Mouse (Mus musculus) CH12.LX (cell line): ENCODE measurements around the gene Fbxw11. TPM values are rescaled to one million over a fixed set of nuclear protein-coding genes. Genes with fewer than 3 reads are reported as not detected.

Experiments used
- DNase-seq: peaks from one replicate; pipeline ENCODE4 v3.0.0-alpha.2; 2013; ENCODE audit errors: extremely low read depth
- H3K27ac ChIP-seq: 2 replicates; pipeline ENCODE4 v1.5.1; 2012; ENCODE audit warnings: low read depth, mild to moderate bottlenecking, control low read depth, moderate library complexity; ENCODE audit not compliant: insufficient read depth
- H3K27me3 ChIP-seq: replicated peaks from 2 replicates; pipeline ENCODE3; 2012; ENCODE audit warnings: inconsistent platforms
- H3K36me3 ChIP-seq, 2 experiments: replicated peaks in 1 of 2; 2 replicates each; pipeline versions ENCODE3 to v1.6.1; 2012; ENCODE audit warnings: inconsistent platforms in 1 of 2, low read length in 1 of 2, mild to moderate bottlenecking in 1 of 2, mixed read lengths in 1 of 2, moderate library complexity in 1 of 2; ENCODE audit not compliant: control insufficient read depth in 1 of 2, insufficient read depth in 1 of 2
- H3K4me1 ChIP-seq, 2 experiments: 2 replicates each; pipeline ENCODE4 v1.6.1; 2012; ENCODE audit warnings: inconsistent platforms in 1 of 2, moderate library complexity in 1 of 2; ENCODE audit not compliant: insufficient read depth in 2 of 2, control insufficient read depth in 1 of 2
- H3K4me2 ChIP-seq: 2 replicates; pipeline ENCODE4 v1.6.1; 2012; ENCODE audit warnings: low read depth, mild to moderate bottlenecking, control low read depth; ENCODE audit not compliant: poor library complexity, insufficient read depth, severe bottlenecking
- H3K4me3 ChIP-seq, 3 experiments: fragments of 150-350 bp in 1 of 3; sonication (generic) in 1 of 3; replicated peaks in 1 of 3; 2 replicates each; pipeline versions ENCODE3 to v1.5.1; 2011 to 2012; ENCODE audit warnings: low read depth in 2 of 3, low read length in 2 of 3, mild to moderate bottlenecking in 2 of 3, moderate library complexity in 2 of 3, control low read depth in 1 of 3, improper control_type of control experiment in 1 of 3, inconsistent platforms in 1 of 3, mixed read lengths in 1 of 3; ENCODE audit not compliant: poor library complexity in 1 of 3
- H3K79me2 ChIP-seq: replicated peaks from 2 replicates; pipeline ENCODE4 v1.6.1; 2012; ENCODE audit warnings: mild to moderate bottlenecking, moderate library complexity; ENCODE audit not compliant: control insufficient read depth, poor library complexity, insufficient read depth, severe bottlenecking; ENCODE audit errors: extremely low read depth
- H3K9ac ChIP-seq: 2 replicates; pipeline ENCODE4 v1.6.1; 2012; ENCODE audit warnings: low read depth, mild to moderate bottlenecking, control low read depth, moderate library complexity; ENCODE audit not compliant: insufficient read depth
- H3K9me3 ChIP-seq: replicated peaks from 2 replicates; pipeline ENCODE3; 2012; ENCODE audit warnings: low read length, inconsistent platforms, mixed read lengths
- BHLHE40 ChIP-seq: IDR thresholded peaks from 2 replicates; pipeline ENCODE4 v1.6.1; 2011; ENCODE audit warnings: mild to moderate bottlenecking, low read depth, low read length, improper control_type of control experiment
- CHD1 ChIP-seq: IDR thresholded peaks from 2 replicates; pipeline ENCODE4 v1.6.1; 2012; ENCODE audit warnings: low read depth, low read length, improper control_type of control experiment, inconsistent platforms
- CTCF ChIP-seq, 2 experiments: IDR thresholded peaks in 1 of 2; conservative IDR thresholded peaks in 1 of 2; 2 replicates each; pipeline ENCODE4 v1.5.1; 2011 to 2012; ENCODE audit warnings: low read depth in 2 of 2, low read length in 2 of 2, improper control_type of control experiment in 1 of 2, inconsistent platforms in 1 of 2, mild to moderate bottlenecking in 1 of 2, moderate library complexity in 1 of 2
- E2F4 ChIP-seq: IDR thresholded peaks from 2 replicates; pipeline ENCODE4 v1.6.1; 2011; ENCODE audit warnings: low read depth, low read length, improper control_type of control experiment; ENCODE audit not compliant: insufficient replicate concordance
- ELF1 ChIP-seq: IDR thresholded peaks from 2 replicates; pipeline ENCODE4 v1.6.1; 2014; ENCODE audit warnings: low read depth, mild to moderate bottlenecking, inconsistent platforms, low read length, improper control_type of control experiment
- EP300 ChIP-seq: IDR thresholded peaks from 2 replicates; pipeline ENCODE4 v1.6.1; 2011; ENCODE audit warnings: low read length, improper control_type of control experiment
- ETS1 ChIP-seq: conservative IDR thresholded peaks from 2 replicates; pipeline ENCODE4 v1.6.1; 2012; ENCODE audit warnings: low read depth, mild to moderate bottlenecking, inconsistent platforms, low read length, improper control_type of control experiment, moderate library complexity
- GABPA ChIP-seq: IDR thresholded peaks from 2 replicates; pipeline ENCODE4 v1.6.1; 2012; ENCODE audit warnings: low read depth, low read length, improper control_type of control experiment, inconsistent platforms; ENCODE audit not compliant: insufficient replicate concordance
- HCFC1 ChIP-seq: IDR thresholded peaks from 2 replicates; pipeline ENCODE4 v1.6.1; 2012; ENCODE audit warnings: low read depth, mild to moderate bottlenecking, inconsistent platforms, low read length, improper control_type of control experiment
- IRF4 ChIP-seq: IDR thresholded peaks from 2 replicates; pipeline ENCODE4 v1.6.1; 2014; ENCODE audit warnings: low read depth, mild to moderate bottlenecking, inconsistent platforms, low read length, improper control_type of control experiment
- JUN ChIP-seq: IDR thresholded peaks from 2 replicates; pipeline ENCODE4 v1.6.1; 2011; ENCODE audit warnings: low read depth, mild to moderate bottlenecking, low read length, improper control_type of control experiment, moderate library complexity; ENCODE audit not compliant: insufficient read depth
- JUND ChIP-seq: conservative IDR thresholded peaks from 2 replicates; pipeline ENCODE4 v1.6.1; 2011; ENCODE audit warnings: low read depth, low read length, improper control_type of control experiment
- KAT2A ChIP-seq: IDR thresholded peaks from 2 replicates; pipeline ENCODE4 v1.6.1; 2012; ENCODE audit warnings: low read length, improper control_type of control experiment, inconsistent platforms; ENCODE audit not compliant: insufficient replicate concordance
- MAFK ChIP-seq: IDR thresholded peaks from 2 replicates; pipeline ENCODE4 v1.6.1; 2011; ENCODE audit warnings: low read length, improper control_type of control experiment; ENCODE audit not compliant: insufficient replicate concordance
- MAX ChIP-seq: IDR thresholded peaks from 2 replicates; pipeline ENCODE4 v1.6.1; 2011; ENCODE audit warnings: low read length, improper control_type of control experiment
- MAZ ChIP-seq: IDR thresholded peaks from 2 replicates; pipeline ENCODE4 v1.6.1; 2012; ENCODE audit warnings: low read depth, mild to moderate bottlenecking, inconsistent platforms, low read length, improper control_type of control experiment, moderate library complexity
- MEF2A ChIP-seq: IDR thresholded peaks from 2 replicates; pipeline ENCODE4 v1.6.1; 2014; ENCODE audit warnings: low read depth, mild to moderate bottlenecking, inconsistent platforms, low read length, improper control_type of control experiment, borderline replicate concordance
- MYC ChIP-seq: IDR thresholded peaks from 2 replicates; pipeline ENCODE4 v1.6.1; 2011; ENCODE audit warnings: low read depth, mild to moderate bottlenecking, improper control_type of control experiment, low read length
- NELFE ChIP-seq: IDR thresholded peaks from 2 replicates; pipeline ENCODE4 v1.6.1; 2011; ENCODE audit warnings: low read depth, low read length, improper control_type of control experiment
- PAX5 ChIP-seq: IDR thresholded peaks from 2 replicates; pipeline ENCODE4 v1.6.1; 2012; ENCODE audit warnings: low read length, inconsistent platforms, mixed read lengths
- POLR2A ChIP-seq: IDR thresholded peaks from 2 replicates; pipeline ENCODE4 v1.6.1; 2011; ENCODE audit warnings: low read depth, mild to moderate bottlenecking, improper control_type of control experiment, low read length
- POLR2AphosphoS2 ChIP-seq: IDR thresholded peaks from 2 replicates; pipeline ENCODE4 v1.6.1; 2011; ENCODE audit warnings: low read depth, low read length, improper control_type of control experiment
- RAD21 ChIP-seq: IDR thresholded peaks from 2 replicates; pipeline ENCODE4 v1.6.1; 2011; ENCODE audit warnings: low read depth, mild to moderate bottlenecking, low read length, improper control_type of control experiment, moderate library complexity
- RCOR1 ChIP-seq: conservative IDR thresholded peaks from 2 replicates; pipeline ENCODE4 v1.6.1; 2012; ENCODE audit warnings: low read depth, mild to moderate bottlenecking, inconsistent platforms, low read length, improper control_type of control experiment
- SIN3A ChIP-seq: IDR thresholded peaks from 2 replicates; pipeline ENCODE4 v1.6.1; 2012; ENCODE audit warnings: low read length, improper control_type of control experiment, inconsistent platforms
- TBP ChIP-seq: conservative IDR thresholded peaks from 2 replicates; pipeline ENCODE4 v1.6.1; 2011; ENCODE audit warnings: low read depth, low read length, improper control_type of control experiment
- UBTF ChIP-seq: IDR thresholded peaks from 2 replicates; pipeline ENCODE4 v1.6.1; 2012; ENCODE audit warnings: low read depth, mild to moderate bottlenecking, inconsistent platforms, low read length, improper control_type of control experiment, moderate library complexity
- USF1 ChIP-seq: IDR thresholded peaks from 2 replicates; pipeline ENCODE4 v1.6.1; 2014; ENCODE audit warnings: low read depth, mild to moderate bottlenecking, inconsistent platforms, low read length, improper control_type of control experiment
- ZC3H11A ChIP-seq: IDR thresholded peaks from 2 replicates; pipeline ENCODE4 v1.6.1; 2012; ENCODE audit warnings: low read depth, mild to moderate bottlenecking, inconsistent platforms, low read length, improper control_type of control experiment
- ZNF384 ChIP-seq: IDR thresholded peaks from 2 replicates; pipeline ENCODE4 v1.6.1; 2012; ENCODE audit warnings: low read depth, low read length, improper control_type of control experiment, inconsistent platforms
- dilution Hi-C: fragments of 300-500 bp; cut with MboI; formaldehyde crosslinking; loops from 2 replicates; pipeline ENCODE4 v1.14.3; 2020; ENCODE audit warnings: low sequenced_read_pairs; ENCODE audit not compliant: extremely low pct_unique_long_range_greater_than_20kb, extremely low pct_ligation_motif_present
- in situ Hi-C: fragments of 300-500 bp; cut with MboI; formaldehyde crosslinking; loops from 3 replicates; pipeline ENCODE4 v1.14.3; 2019; ENCODE audit warnings: low sequenced_read_pairs, low pct_ligation_motif_present, low pct_unique_long_range_greater_than_20kb, mixed read lengths
- polyA plus RNA-seq: library from polyadenylated mRNA; unstranded; fragments of >175 nt; gene quantifications from 2 replicates; pipeline ENCODE4 v1.2.1, GENCODE M21; 2012; ENCODE audit warnings: low read depth; ENCODE audit not compliant: insufficient read length
- total RNA-seq, 2 experiments: library from RNA; depleted of rRNA; stranded (reverse); fragments of 300-350 nt in 1 of 2; fragments of >200 nt in 1 of 2; gene quantifications; 2 replicates each; pipeline ENCODE4 v1.2.3; 2012 to 2014

Fbxw11 gene
- total and polyA plus RNA-seq, 3 experiments, result 54.5 to 85.0 (median 58.5) TPM

DNA sequence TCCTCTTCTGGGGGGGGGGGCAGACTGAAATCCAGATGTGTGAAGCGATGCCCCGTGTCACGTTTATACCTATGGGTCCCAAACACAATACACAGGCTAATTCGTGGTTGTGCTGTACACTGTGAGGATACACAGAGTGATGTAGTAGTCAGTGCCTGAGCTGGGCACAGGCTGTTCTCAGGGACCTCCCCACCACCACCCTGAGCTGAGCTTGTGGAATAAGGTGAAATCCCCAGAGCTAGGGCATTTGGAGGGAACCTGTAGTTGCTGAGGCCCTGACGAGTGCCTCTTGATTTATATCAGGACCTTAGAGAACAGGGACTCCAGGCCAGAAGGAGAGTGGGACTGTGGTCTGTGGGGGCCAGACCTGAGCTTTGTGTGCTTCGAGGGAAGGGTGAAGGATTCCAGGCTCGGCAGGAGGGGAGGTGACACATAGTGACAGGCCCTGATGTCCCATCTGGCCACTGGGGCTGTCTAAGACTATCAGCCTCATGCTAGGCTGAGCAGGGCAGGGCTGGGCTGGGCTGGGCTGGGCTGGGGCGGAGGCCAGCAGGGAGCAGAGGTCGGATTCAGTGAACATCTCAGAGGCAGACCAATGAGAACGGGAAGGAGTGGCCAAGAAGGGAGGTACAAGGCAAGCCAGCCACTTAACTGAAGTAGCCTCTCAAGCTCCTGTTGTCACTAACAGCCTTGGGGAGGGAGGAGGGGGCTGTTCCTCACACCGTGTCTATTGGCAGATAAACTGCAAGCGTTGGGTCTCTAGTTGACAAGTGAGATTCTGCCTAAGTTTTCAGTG is 40.8 kb upstream of the Fbxw11 start:
- Histone ChIP-seq H3K79me2 (no peaks in the 10 kb centered on the region), H3K27ac (peak overlapping the region; percentile 10; the same call in 1 of the 2 replicates), H3K9ac (no peak overlapping the region), H3K4me2 (no peak overlapping the region), H3K4me3 (no peak overlapping the region), H3K4me1 (peaks cover 7 to 68% of the 10 kb centered on the region in 2 experiments), H3K27me3 (no peaks in the 10 kb centered on the region), H3K9me3 (peaks cover 2% of the 10 kb centered on the region), H3K36me3 (peaks cover 24 to 76% of the 10 kb centered on the region in 2 experiments)
- TF ChIP-seq USF1 (no peak), GABPA (no peak), MAX (no peak), POLR2AphosphoS2 (no peak), CTCF (conservative IDR thresholded peaks at IDR 0.05 in 1 of 2, IDR thresholded peaks at IDR 0.05 in 1 of 2; ENCODE audit: low read depth in 2 of 2, low read length in 2 of 2) (no peak), ZC3H11A (no peak), ETS1 (peak; percentile 31; the same call in 1 of the 2 replicates), RCOR1 (peak; percentile 72; the same call in 1 of the 2 replicates), POLR2A (no peak), E2F4 (no peak), MYC (no peak), KAT2A (no peak), BHLHE40 (peak; percentile 50), JUN (no peak), CHD1 (0 out of 2 replicates have a peak, but pooled peaks have one; percentile 47), EP300 (0 out of 2 replicates have a peak, but pooled peaks have one; percentile 18), ELF1 (no peak), ZNF384 (no peak), IRF4 (no peak), MAFK (no peak), TBP (no peak), JUND (no peak), NELFE (0 out of 2 replicates have a peak, but pooled peaks have one; percentile 30), MAZ (0 out of 2 replicates have a peak, but pooled peaks have one; percentile 58), PAX5 (no peak), HCFC1 (0 out of 2 replicates have a peak, but pooled peaks have one; percentile 21), UBTF (no peak), RAD21 (no peak), SIN3A (0 out of 2 replicates have a peak, but pooled peaks have one; percentile 28), MEF2A (peak; percentile 41; the same call in 1 of the 2 replicates)
- peak; percentile 78 for DNase-seq
- in situ Hi-C loops, result loop anchor here (25.0 kb wide), 1 partner anchor 536 kb away; the partner anchor contains the start of gene Fgf18
- dilution Hi-C loops, result no loop called here
